Mouse (Mus musculus): ENCODE data around the gene Ckm. TPM values are rescaled to one million over a fixed set of nuclear protein-coding genes. Genes with fewer than 3 reads are reported as not detected.

Gene Ckm
- total and polyA plus RNA-seq, 3 experiments = 0.08 to 0.47 TPM; not detected in 1

DNA sequence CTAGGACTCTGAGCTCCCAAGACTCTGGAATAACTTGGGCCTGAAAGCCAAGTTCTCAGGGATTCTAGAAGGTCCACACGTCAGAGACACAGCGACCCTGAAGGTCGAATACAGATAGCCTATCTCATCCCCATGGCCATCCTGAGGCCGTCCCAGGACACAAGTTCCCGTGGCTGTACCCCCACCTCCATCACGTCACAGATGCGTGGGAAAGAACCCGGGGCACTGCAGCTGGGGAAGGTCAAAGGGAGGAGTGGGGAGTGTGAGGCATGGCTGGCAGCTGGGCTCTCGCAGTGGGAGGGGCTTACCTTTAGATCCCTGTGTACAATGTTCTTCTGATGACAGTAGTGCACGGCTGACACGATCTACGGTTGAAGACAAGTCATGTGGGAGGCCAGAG lies 40.2 kb downstream of the Ckm start:
- no peak for DNase-seq (ENCODE audit: extremely low read depth)
- Histone ChIP-seq H3K4me1 (ENCODE audit: control insufficient read depth in 1 of 2, insufficient read depth in 2 of 2) (peaks cover 6 to 21% of the 10 kb centered on the region in 2 experiments; a peak in 2 of 4 replicates), H3K4me3 (replicated peaks in 1 of 3; ENCODE audit: low read depth in 2 of 3, low read length in 2 of 3, poor library complexity in 1 of 3) (no peak overlapping the region), H3K79me2 (replicated peaks; ENCODE audit: control insufficient read depth, extremely low read depth, insufficient read depth, poor library complexity, severe bottlenecking) (no peaks in the 10 kb centered on the region), H3K27me3 (replicated peaks) (no peaks in the 10 kb centered on the region), H3K9ac (ENCODE audit: insufficient read depth, low read depth) (no peak overlapping the region), H3K4me2 (ENCODE audit: insufficient read depth, low read depth, poor library complexity, severe bottlenecking) (no peak overlapping the region), H3K9me3 (replicated peaks; ENCODE audit: low read length) (no peaks in the 10 kb centered on the region), H3K36me3 (replicated peaks in 1 of 2; ENCODE audit: control insufficient read depth in 1 of 2, insufficient read depth in 1 of 2, low read length in 1 of 2) (peaks cover 64 to 85% of the 10 kb centered on the region in 2 experiments), H3K27ac (ENCODE audit: insufficient read depth, low read depth) (no peak overlapping the region)
- in situ Hi-C loops (cut with MboI; ENCODE audit: low pct_ligation_motif_present, low pct_unique_long_range_greater_than_20kb, low sequenced_read_pairs) = no loop called here
- TF ChIP-seq MYC (IDR thresholded peaks at IDR 0.05; ENCODE audit: low read depth, low read length) (no peak), ZMIZ1 (IDR thresholded peaks at IDR 0.05; ENCODE audit: low read depth, low read length) (no peak), KAT2A (IDR thresholded peaks at IDR 0.05; ENCODE audit: insufficient replicate concordance, low read length) (no peak), ELF1 (IDR thresholded peaks at IDR 0.05; ENCODE audit: low read depth, low read length) (no peak), USF2 (conservative IDR thresholded peaks at IDR 0.05; ENCODE audit: low read depth, low read length) (no peak), IRF4 (IDR thresholded peaks at IDR 0.05; ENCODE audit: low read depth, low read length) (no peak), EP300 (IDR thresholded peaks at IDR 0.05; ENCODE audit: low read length) (no peak)
- dilution Hi-C loops (cut with MboI; ENCODE audit: extremely low pct_ligation_motif_present, extremely low pct_unique_long_range_greater_than_20kb, low sequenced_read_pairs) = no loop called here

GRCm38 (mm10) chr7:19447689-19448088 lies 43.1 kb downstream of the Ckm start:
- H3K79me2 ChIP-seq (replicated peaks; ENCODE audit: control insufficient read depth, extremely low read depth, insufficient read depth, poor library complexity, severe bottlenecking) = no peaks in the 10 kb centered on the region
- dilution Hi-C loops (cut with MboI; ENCODE audit: extremely low pct_ligation_motif_present, extremely low pct_unique_long_range_greater_than_20kb, low sequenced_read_pairs) = no loop called here
- in situ Hi-C loops (cut with MboI; ENCODE audit: low pct_ligation_motif_present, low pct_unique_long_range_greater_than_20kb, low sequenced_read_pairs) = no loop called here
- no peak for DNase-seq (ENCODE audit: extremely low read depth)
- no peak overlapping the region for H3K4me3 ChIP-seq (replicated peaks in 1 of 3; ENCODE audit: low read depth in 2 of 3, low read length in 2 of 3, poor library complexity in 1 of 3)
- no peak overlapping the region for H3K4me2 ChIP-seq (ENCODE audit: insufficient read depth, low read depth, poor library complexity, severe bottlenecking)
- no peaks in the 10 kb centered on the region for H3K9me3 ChIP-seq (replicated peaks; ENCODE audit: low read length)
- H3K27ac ChIP-seq (ENCODE audit: insufficient read depth, low read depth) = no peak overlapping the region
- no peak for TF ChIP-seq ZC3H11A (IDR thresholded peaks at IDR 0.05; ENCODE audit: low read depth, low read length)
- TF ChIP-seq NRF1 (IDR thresholded peaks at IDR 0.05; ENCODE audit: low read depth, low read length) = no peak
- no peak for TF ChIP-seq ZMIZ1 (IDR thresholded peaks at IDR 0.05; ENCODE audit: low read depth, low read length)
- no peak for TF ChIP-seq RAD21 (IDR thresholded peaks at IDR 0.05; ENCODE audit: low read depth, low read length)
- no peak for TF ChIP-seq USF2 (conservative IDR thresholded peaks at IDR 0.05; ENCODE audit: low read depth, low read length)
- TF ChIP-seq USF1 (IDR thresholded peaks at IDR 0.05; ENCODE audit: low read depth, low read length) = no peak
- no peak for TF ChIP-seq ZNF384 (IDR thresholded peaks at IDR 0.05; ENCODE audit: low read depth, low read length)
- no peak for TF ChIP-seq SIN3A (IDR thresholded peaks at IDR 0.05; ENCODE audit: low read length)
- no peak for TF ChIP-seq MXI1 (IDR thresholded peaks at IDR 0.05; ENCODE audit: low read depth, low read length)
- TF ChIP-seq RCOR1 (conservative IDR thresholded peaks at IDR 0.05; ENCODE audit: low read depth, low read length) = no peak
- TF ChIP-seq NELFE (IDR thresholded peaks at IDR 0.05; ENCODE audit: low read depth, low read length) = no peak
- peaks cover 4 to 10% of the 10 kb centered on the region in 2 experiments; a peak in 2 of 4 replicates for H3K4me1 ChIP-seq (ENCODE audit: control insufficient read depth in 1 of 2, insufficient read depth in 2 of 2)
- peaks cover 46 to 84% of the 10 kb centered on the region in 2 experiments for H3K36me3 ChIP-seq (replicated peaks in 1 of 2; ENCODE audit: control insufficient read depth in 1 of 2, insufficient read depth in 1 of 2, low read length in 1 of 2)
- no peaks in the 10 kb centered on the region for H3K27me3 ChIP-seq (replicated peaks)
- no peak overlapping the region for H3K9ac ChIP-seq (ENCODE audit: insufficient read depth, low read depth)
